Mouse (Mus musculus) layer of hippocampus, postnatal 36 days (tissue): ENCODE measurements around the gene Nfatc2ip. TPM values are rescaled to one million over a fixed set of nuclear protein-coding genes. Genes with fewer than 3 reads are reported as not detected.

Experiments used
- DNase-seq, 2 experiments: peaks; one replicate each; pipeline ENCODE4 v3.0.0; 2022
- microRNA-seq, 2 experiments: library from miRNA; unstranded; fragments of <30 nt; microRNA quantifications; one replicate each; pipeline ENCODE4 v1.2.0; 2021
- total RNA-seq, 2 experiments: library from RNA; stranded (reverse); gene quantifications; 2 replicates each; pipeline ENCODE4 v1.2.3; 2021

The Nfatc2ip gene
- total RNA-seq, 2 experiments from 2014 or later, result 6.3 to 6.6 TPM

GRCm38 (mm10) chr7:126355847-126356597 lies 40.5 kb downstream of the Nfatc2ip start:
- peak; percentile 26 to 30 for DNase-seq

GRCm38 (mm10) chr7:126354738-126355614 lies 41.6 kb downstream of the Nfatc2ip start:
- no peak for DNase-seq

GRCm38 (mm10) chr7:126353994-126354365 lies 42.6 kb downstream of the Nfatc2ip start:
- no peak for DNase-seq

GRCm38 (mm10) chr7:126353251-126353993 lies 43.1 kb downstream of the Nfatc2ip start:
- no peak for DNase-seq

- DNase-seq, result no peak
These were observed 45.1 kb downstream of the Nfatc2ip start for GRCm38 (mm10) chr7:126351419-126351951.

DNA sequence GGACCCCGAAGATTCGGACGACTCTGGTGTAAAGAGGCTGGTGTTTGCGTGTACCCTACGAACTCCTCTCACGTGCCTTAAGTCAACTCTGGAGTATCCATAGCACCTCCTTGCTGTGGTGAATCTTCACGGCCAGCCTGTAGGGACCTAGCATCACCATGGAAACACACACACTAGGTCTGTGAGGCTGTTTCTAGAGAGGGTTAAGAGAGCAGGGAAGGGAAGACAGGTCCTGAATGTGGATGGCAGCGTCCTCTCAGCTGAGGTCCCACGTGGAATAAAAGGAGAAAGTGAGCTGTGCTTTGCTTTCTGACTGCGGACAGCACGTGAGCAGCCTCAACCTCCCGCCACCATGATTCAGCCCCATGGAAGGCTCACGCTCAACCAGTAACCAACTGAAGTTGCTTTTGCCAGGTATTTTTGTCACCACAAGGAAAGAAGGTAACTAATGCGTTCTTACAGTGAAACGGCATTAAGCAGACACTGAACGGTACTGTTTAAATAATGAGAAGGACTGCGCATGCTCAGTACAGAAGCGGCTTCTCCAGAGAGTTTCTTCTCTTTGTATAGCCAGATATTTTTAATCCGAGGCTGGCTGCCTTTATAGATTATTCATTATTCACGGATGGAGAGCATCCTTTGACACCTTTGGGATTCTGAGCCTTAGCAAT lies 45.7 kb downstream of the Nfatc2ip start:
- DNase-seq, result no peak

- DNase-seq, result no peak
These were observed 48.2 kb downstream of the Nfatc2ip start for GRCm38 (mm10) chr7:126348293-126348692.

- DNase-seq, result no peak
These were observed 49.4 kb downstream of the Nfatc2ip start for GRCm38 (mm10) chr7:126347098-126347497.

DNA sequence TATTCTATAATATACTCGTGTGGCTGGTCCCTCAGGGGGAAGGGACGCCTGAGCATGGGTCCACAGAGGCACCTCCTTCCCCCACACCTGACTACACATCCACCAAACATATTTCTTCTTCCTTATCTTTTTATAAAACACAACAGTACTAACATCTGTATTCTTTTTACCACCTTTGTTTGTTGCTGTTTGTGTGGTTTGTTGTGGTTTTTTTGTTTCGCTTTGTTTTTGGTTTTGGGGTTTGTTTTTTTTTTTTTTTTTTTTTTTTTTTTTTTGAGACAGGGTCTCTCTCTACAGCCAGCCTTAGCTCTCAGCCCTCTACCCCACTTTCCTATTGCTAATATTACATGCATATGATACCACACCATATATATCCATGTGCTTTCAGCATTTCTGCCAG lies 50.6 kb downstream of the Nfatc2ip start:
- DNase-seq, result no peak

- DNase-seq, result no peak
These were observed 51.0 kb downstream of the Nfatc2ip start for GRCm38 (mm10) chr7:126345557-126345956.

GRCm38 (mm10) chr7:126340896-126341295 lies 55.6 kb downstream of the Nfatc2ip start:
- no peak for DNase-seq

GRCm38 (mm10) chr7:126340206-126340618 lies 56.3 kb downstream of the Nfatc2ip start:
- no peak for DNase-seq

DNA sequence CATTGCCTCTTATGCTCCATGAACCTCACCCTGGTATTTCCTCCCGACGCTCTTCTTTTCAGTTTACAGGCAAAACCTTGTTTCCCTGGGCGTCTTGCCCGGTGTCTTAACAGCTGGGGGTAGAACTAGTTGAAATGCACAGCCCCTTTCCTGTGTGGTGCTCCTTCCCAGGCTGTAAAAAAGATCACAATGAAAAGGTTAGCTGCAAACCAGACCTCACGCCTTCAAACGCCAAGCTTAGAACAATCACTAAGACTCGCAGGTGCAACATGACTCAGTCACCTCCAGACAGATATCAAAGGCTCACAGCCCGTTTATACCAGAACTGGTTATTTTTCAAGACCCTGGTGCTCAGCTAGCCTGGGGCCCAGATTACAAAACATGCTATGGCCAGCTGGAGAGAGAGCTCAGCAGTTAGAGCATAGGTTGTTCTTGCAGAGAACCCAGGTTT lies 57.0 kb downstream of the Nfatc2ip start:
- DNase-seq, result no peak

DNA sequence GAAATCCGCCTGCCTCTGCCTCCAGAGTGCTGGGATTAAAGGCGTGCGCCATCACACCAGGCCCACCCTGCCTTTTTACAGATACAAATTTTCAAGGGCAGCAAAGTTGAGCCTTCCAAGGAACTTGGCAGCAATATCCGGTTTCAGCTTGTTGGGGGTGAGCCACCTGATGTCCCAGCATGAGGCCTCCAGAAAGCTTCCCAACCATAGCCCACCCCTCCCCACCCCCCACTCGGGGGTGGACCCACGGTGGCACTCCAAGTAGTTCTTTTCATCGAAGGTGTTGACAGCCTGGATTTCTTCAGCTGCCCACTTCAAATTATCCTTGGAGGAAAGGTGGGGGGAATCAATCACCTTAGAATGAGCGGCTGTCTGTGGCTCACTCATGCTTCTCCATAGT lies 57.6 kb downstream of the Nfatc2ip start:
- DNase-seq, result no peak

DNA sequence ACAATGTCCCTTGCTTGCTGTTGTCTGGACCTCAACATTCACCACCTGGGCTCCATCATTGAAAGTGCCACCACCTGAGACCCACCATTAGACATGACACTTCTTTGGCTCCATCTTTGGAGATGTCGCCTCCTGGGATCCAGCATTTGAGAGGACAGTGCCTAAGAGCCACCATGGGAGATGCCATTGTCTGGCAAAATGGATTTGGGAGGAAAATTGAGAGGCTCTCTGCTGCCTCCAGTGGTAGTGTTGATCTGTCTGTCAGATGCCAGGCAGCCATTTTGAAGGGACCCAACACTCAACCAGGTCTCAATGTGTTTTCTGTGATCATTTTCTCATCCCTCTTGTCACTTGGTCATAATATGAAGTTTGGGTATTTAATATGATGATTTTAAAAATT lies 61.0 kb downstream of the Nfatc2ip start:
- DNase-seq, result no peak

Small RNAs within 50 kb of the gene (microRNA-seq; reads per million reads assigned to microRNA genes)
- 0 reads per million in 2 experiments for gene Mir7058

Other genes starting within 250 kb of the Nfatc2ip start
- 10 to 100 TPM; 89.5 to 94.1 TPM for gene Xpo6, start 196.2 kb downstream of the Nfatc2ip start, total RNA-seq
- gene Sbk1, start 124.1 kb downstream of the Nfatc2ip start, total RNA-seq, result 10 to 100 TPM; 90.8 to 93.6 TPM
- gene Lat, start 27.2 kb downstream of the Nfatc2ip start, total RNA-seq, result 1 to 10 TPM; 1.5 to 1.6 TPM
- 10 to 100 TPM; 80.8 to 94.4 TPM for gene Spns1, start 19.3 kb downstream of the Nfatc2ip start, total RNA-seq
- not detected for gene Cd19, start 18.2 kb upstream of the Nfatc2ip start, total RNA-seq
- gene Rabep2, start 32.0 kb upstream of the Nfatc2ip start, total RNA-seq, result 10 to 100 TPM; 13.4 to 17.5 TPM
- under 1 TPM; 0.55 to 0.63 TPM for gene Atp2a1, start 66.4 kb upstream of the Nfatc2ip start, total RNA-seq
- gene Sh2b1, start 78.7 kb upstream of the Nfatc2ip start, total RNA-seq, result 10 to 100 TPM; 72.5 to 73.2 TPM
- gene Tufm, start 90.6 kb upstream of the Nfatc2ip start, total RNA-seq, result 10 to 100 TPM; 88.9 to 94.0 TPM
- gene Atxn2l, start 106.7 kb upstream of the Nfatc2ip start, total RNA-seq, result 100 to 1,000 TPM; 113 to 134 TPM
- gene Eif3c, start 169.7 kb upstream of the Nfatc2ip start, total RNA-seq, result 100 to 1,000 TPM; 172 to 177 TPM
- under 1 TPM; 0.40 to 0.42 TPM for gene Apobr, start 188.2 kb upstream of the Nfatc2ip start, total RNA-seq
- 10 to 100 TPM; 28.3 to 32.9 TPM for gene Cln3, start 189.1 kb upstream of the Nfatc2ip start, total RNA-seq
- gene Il27, start 198.2 kb upstream of the Nfatc2ip start, total RNA-seq, result not detected
- gene Nupr1, start 234.1 kb upstream of the Nfatc2ip start, total RNA-seq, result 1 to 10 TPM; 7.5 to 7.9 TPM